Mouse (Mus musculus): ENCODE results near the gene Flii. TPM values are rescaled to one million over a fixed set of nuclear protein-coding genes. Genes with fewer than 3 reads are reported as not detected.
A peak's percentile ranks its signal among the peaks of the same experiment; 100 is the strongest.

Gene Flii
- 76.0 and 80.4 TPM in 2 replicates for polyA plus RNA-seq (2015; fragmentation: Nextera tagmentation; extraction: Ambion mirVana)

DNA sequence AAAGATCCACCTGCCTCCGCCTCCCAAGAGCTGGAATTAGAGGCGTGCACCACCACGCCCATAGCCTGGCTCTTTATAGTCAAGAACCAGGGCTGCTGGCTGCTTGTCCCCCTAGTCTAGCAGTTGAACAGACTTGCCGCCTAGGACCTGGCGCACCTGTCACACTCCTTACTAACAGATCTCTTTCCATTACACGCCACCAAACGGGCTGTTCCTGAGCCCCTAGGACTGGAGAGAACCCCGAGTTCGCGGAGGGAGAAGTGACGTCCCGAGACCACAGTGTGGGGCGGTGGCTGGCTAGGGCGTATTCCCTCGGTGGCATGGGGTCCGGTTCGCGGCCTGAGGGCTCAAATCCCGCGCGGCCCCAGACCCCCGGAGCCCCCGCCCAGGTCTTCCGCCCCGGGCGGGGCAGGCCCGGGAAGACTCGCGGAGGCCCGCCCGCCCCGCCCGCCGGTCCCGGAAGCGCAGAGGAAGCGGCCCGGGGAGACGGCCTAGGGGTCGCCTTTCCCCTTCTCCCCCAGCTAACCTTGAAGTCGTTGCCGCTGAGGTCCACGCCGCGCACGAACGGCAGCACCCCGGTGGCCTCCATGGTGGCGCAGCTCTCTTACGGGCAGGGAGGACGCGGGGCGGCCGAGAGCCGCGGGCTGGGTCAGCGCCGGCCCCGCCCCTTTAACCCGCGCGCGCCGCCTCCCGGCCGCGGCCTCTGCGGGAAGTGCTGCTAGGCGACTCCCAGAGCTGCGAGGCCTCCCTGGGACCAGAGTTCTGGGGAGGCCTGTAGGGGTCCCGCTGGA, at the start of gene Flii:
Gene Flii, minus strand, starts transcription at position 663 of the 791 bp plus-strand sequence.
- H3K4me1 ChIP-seq, result peaks cover 30% of the 10 kb centered on the region
- H3K9me3 ChIP-seq (replicated peaks), result no peaks in the 10 kb centered on the region
- H3K27me3 ChIP-seq, result no peaks in the 10 kb centered on the region
- peak; percentile 75 for ATAC-seq (ENCODE audit: insufficient number of reproducible peaks, low FRiP score, low TSS enrichment, low read depth)
- peak within 1 kb of the TSS; percentile 79 for H3K9ac ChIP-seq
- under 1% methylated on average over 69 of the region's 71 CpGs for WGBS
- H3K27ac ChIP-seq (replicated peaks), result peak within 1 kb of the TSS; percentile 94
- peak within 1 kb of the TSS; percentile 77 for H3K4me2 ChIP-seq (replicated peaks)
- peak within 1 kb of the TSS; percentile 94 for H3K4me3 ChIP-seq (replicated peaks)
- peaks cover 48% of the 10 kb centered on the region for H3K36me3 ChIP-seq

- no peak for ATAC-seq (ENCODE audit: insufficient number of reproducible peaks, low FRiP score, low TSS enrichment, low read depth)
- Histone ChIP-seq H3K4me1 (peaks cover 53% of the 10 kb centered on the region), H3K9me3 (replicated peaks) (no peaks in the 10 kb centered on the region), H3K27me3 (no peaks in the 10 kb centered on the region), H3K36me3 (peaks cover 15% of the 10 kb centered on the region; the same call in 1 of the 2 replicates), H3K27ac (replicated peaks) (peak overlapping the region; percentile 91), H3K4me2 (replicated peaks) (peak overlapping the region; percentile 82), H3K9ac (peak overlapping the region; percentile 60), H3K4me3 (replicated peaks) (peak overlapping the region; percentile 75)
- 3% methylated on average over 17 of the region's 17 CpGs for WGBS
These were observed 49.2 kb upstream of the Flii start for GRCm38 (mm10) chr11:60776107-60776828.

DNA sequence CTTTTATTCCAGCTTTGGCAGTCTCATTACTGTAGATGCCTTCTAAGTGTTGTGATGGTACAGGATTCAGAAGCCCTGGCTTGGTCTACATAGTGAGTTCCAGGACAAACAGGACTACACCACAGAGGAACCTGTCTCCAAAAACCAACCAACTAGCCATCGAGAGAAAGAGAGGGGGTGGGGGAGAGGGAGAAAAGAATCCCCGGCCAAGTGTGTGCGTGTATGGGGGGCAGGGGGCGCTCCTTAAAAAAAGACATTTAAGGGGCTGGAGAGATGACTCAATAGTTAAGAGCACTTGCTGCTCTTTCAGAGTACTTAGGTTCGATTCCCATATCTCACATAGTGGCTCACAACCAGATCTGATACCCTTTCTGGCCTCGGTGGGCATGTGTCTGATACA, 48.5 kb upstream of the Flii start:
- no peak for ATAC-seq (ENCODE audit: insufficient number of reproducible peaks, low FRiP score, low TSS enrichment, low read depth)
- H3K27me3 ChIP-seq, result no peaks in the 10 kb centered on the region
- H3K27ac ChIP-seq (replicated peaks), result no peak overlapping the region
- no peaks in the 10 kb centered on the region for H3K9me3 ChIP-seq (replicated peaks)
- H3K4me3 ChIP-seq (replicated peaks), result peak overlapping the region; percentile 75
- H3K9ac ChIP-seq, result no peak overlapping the region
- WGBS, result 43% methylated on average over 6 of the region's 6 CpGs
- H3K4me1 ChIP-seq, result peaks cover 46% of the 10 kb centered on the region
- H3K4me2 ChIP-seq (replicated peaks), result peak overlapping the region; percentile 82
- peaks cover 15% of the 10 kb centered on the region; the same call in 1 of the 2 replicates for H3K36me3 ChIP-seq

DNA sequence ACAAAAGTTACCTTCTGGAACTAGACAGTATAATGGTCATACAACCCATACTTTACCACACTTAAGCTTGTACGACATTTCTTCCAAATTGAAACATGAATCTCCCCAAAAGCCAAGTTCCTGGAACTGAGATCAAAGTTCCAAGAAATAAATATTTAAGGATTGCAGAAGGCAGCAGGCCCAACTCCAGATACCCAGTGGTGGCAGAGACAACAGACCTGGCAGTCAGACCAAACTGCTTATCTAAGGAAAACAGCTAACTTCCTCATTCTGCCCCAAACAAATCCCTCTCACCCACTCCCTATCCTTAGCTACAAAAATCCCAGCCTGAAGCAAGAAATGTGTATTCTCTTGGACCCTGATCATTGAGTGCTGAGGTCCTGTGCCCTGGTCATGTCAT, 47.8 kb upstream of the Flii start:
- no peaks in the 10 kb centered on the region for H3K9me3 ChIP-seq (replicated peaks)
- peaks cover 9% of the 10 kb centered on the region; the same call in 1 of the 2 replicates for H3K36me3 ChIP-seq
- H3K27me3 ChIP-seq, result no peaks in the 10 kb centered on the region
- no peak overlapping the region for H3K27ac ChIP-seq (replicated peaks)
- 68% methylated on average over 1 of the region's 1 CpGs for WGBS
- H3K4me1 ChIP-seq, result peaks cover 39% of the 10 kb centered on the region
- no peak for ATAC-seq (ENCODE audit: insufficient number of reproducible peaks, low FRiP score, low TSS enrichment, low read depth)
- peak overlapping the region; percentile 82; the same call in 1 of the 2 replicates for H3K4me2 ChIP-seq (replicated peaks)
- H3K9ac ChIP-seq, result no peak overlapping the region
- H3K4me3 ChIP-seq (replicated peaks), result 0 out of 2 replicates have a peak overlapping the region, but pooled peaks have one; percentile 75

- H3K4me1 ChIP-seq, result peaks cover 35% of the 10 kb centered on the region
- no peak overlapping the region for H3K27ac ChIP-seq (replicated peaks)
- ATAC-seq (ENCODE audit: insufficient number of reproducible peaks, low FRiP score, low TSS enrichment, low read depth), result no peak
- no peak overlapping the region for H3K4me2 ChIP-seq (replicated peaks)
- 89% methylated on average over 3 of the region's 3 CpGs for WGBS
- H3K9me3 ChIP-seq (replicated peaks), result no peaks in the 10 kb centered on the region
- H3K36me3 ChIP-seq, result 0 out of 2 replicates have a peak, but pooled peaks cover 4% of the 10 kb centered on the region
- H3K4me3 ChIP-seq (replicated peaks), result no peak overlapping the region
- no peak overlapping the region for H3K9ac ChIP-seq
- no peaks in the 10 kb centered on the region for H3K27me3 ChIP-seq
These were observed 47.2 kb upstream of the Flii start for GRCm38 (mm10) chr11:60774158-60774689.

DNA sequence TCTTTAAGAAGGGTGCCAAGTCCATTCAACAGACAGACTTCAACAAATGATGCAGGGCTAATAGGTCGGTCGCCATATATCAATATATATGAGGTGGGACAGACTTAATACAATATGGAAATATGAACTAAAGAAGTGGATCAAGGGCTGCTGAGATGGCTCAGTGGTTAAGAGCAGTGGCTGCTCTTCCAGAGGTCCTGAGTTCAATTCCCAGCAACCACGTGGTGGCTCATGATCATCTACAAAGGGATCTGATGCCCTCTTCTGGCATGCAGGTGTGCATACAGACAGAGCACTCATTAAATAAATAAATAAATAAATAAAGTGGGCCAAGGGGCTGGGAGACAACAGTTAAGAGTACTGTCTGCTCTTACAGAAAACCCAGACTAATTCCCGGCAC, 45.1 kb upstream of the Flii start:
- no peaks in the 10 kb centered on the region for H3K9me3 ChIP-seq (replicated peaks)
- no peak overlapping the region for H3K4me2 ChIP-seq (replicated peaks)
- no peaks in the 10 kb centered on the region for H3K27me3 ChIP-seq
- no peak overlapping the region for H3K27ac ChIP-seq (replicated peaks)
- no peak overlapping the region for H3K9ac ChIP-seq
- no peak overlapping the region for H3K4me3 ChIP-seq (replicated peaks)
- WGBS, result 81% methylated on average over 4 of the region's 4 CpGs
- H3K36me3 ChIP-seq, result no peaks in the 10 kb centered on the region
- ATAC-seq (ENCODE audit: insufficient number of reproducible peaks, low FRiP score, low TSS enrichment, low read depth), result no peak
- peaks cover 20% of the 10 kb centered on the region for H3K4me1 ChIP-seq

GRCm38 (mm10) chr11:60770776-60771175, 43.7 kb upstream of the Flii start:
- peaks cover 13% of the 10 kb centered on the region for H3K4me1 ChIP-seq
- no peaks in the 10 kb centered on the region for H3K36me3 ChIP-seq
- H3K27me3 ChIP-seq, result no peaks in the 10 kb centered on the region
- no peak overlapping the region for H3K4me3 ChIP-seq (replicated peaks)
- WGBS, result 81% methylated on average over 3 of the region's 3 CpGs
- no peak overlapping the region for H3K27ac ChIP-seq (replicated peaks)
- H3K4me2 ChIP-seq (replicated peaks), result no peak overlapping the region
- H3K9ac ChIP-seq, result no peak overlapping the region
- H3K9me3 ChIP-seq (replicated peaks), result no peaks in the 10 kb centered on the region
- no peak for ATAC-seq (ENCODE audit: insufficient number of reproducible peaks, low FRiP score, low TSS enrichment, low read depth)

- Histone ChIP-seq H3K27ac (replicated peaks) (no peak overlapping the region), H3K27me3 (no peaks in the 10 kb centered on the region), H3K9me3 (replicated peaks) (no peaks in the 10 kb centered on the region), H3K36me3 (no peaks in the 10 kb centered on the region), H3K9ac (no peak overlapping the region), H3K4me3 (replicated peaks) (no peak overlapping the region), H3K4me2 (replicated peaks) (no peak overlapping the region), H3K4me1 (0 out of 2 replicates have a peak, but pooled peaks cover 2% of the 10 kb centered on the region)
- 74% methylated on average over 2 of the region's 2 CpGs for WGBS
- no peak for ATAC-seq (ENCODE audit: insufficient number of reproducible peaks, low FRiP score, low TSS enrichment, low read depth)
These were observed 42.3 kb upstream of the Flii start for GRCm38 (mm10) chr11:60769322-60769721.

GRCm38 (mm10) chr11:60766969-60767368, 39.9 kb upstream of the Flii start:
- Histone ChIP-seq H3K36me3 (peaks cover 8% of the 10 kb centered on the region; the same call in 1 of the 2 replicates), H3K9me3 (replicated peaks) (no peaks in the 10 kb centered on the region), H3K4me3 (replicated peaks) (no peak overlapping the region), H3K4me2 (replicated peaks) (no peak overlapping the region), H3K27me3 (no peaks in the 10 kb centered on the region), H3K9ac (no peak overlapping the region), H3K4me1 (0 out of 2 replicates have a peak, but pooled peaks cover 2% of the 10 kb centered on the region), H3K27ac (replicated peaks) (no peak overlapping the region)
- ATAC-seq (ENCODE audit: insufficient number of reproducible peaks, low FRiP score, low TSS enrichment, low read depth), result no peak
- 86% methylated on average over 4 of the region's 4 CpGs for WGBS

- Histone ChIP-seq H3K4me2 (replicated peaks) (no peak overlapping the region), H3K27ac (replicated peaks) (no peak overlapping the region), H3K27me3 (no peaks in the 10 kb centered on the region), H3K9me3 (replicated peaks) (no peaks in the 10 kb centered on the region), H3K36me3 (peaks cover 46% of the 10 kb centered on the region), H3K4me3 (replicated peaks) (no peak overlapping the region), H3K9ac (no peak overlapping the region), H3K4me1 (no peaks in the 10 kb centered on the region)
- 84% methylated on average over 3 of the region's 3 CpGs for WGBS
- no peak for ATAC-seq (ENCODE audit: insufficient number of reproducible peaks, low FRiP score, low TSS enrichment, low read depth)
These were observed 34.6 kb upstream of the Flii start for GRCm38 (mm10) chr11:60761681-60762080.

GRCm38 (mm10) chr11:60755570-60755969, 28.5 kb upstream of the Flii start:
- no peak overlapping the region for H3K9ac ChIP-seq
- no peaks in the 10 kb centered on the region for H3K9me3 ChIP-seq (replicated peaks)
- peaks cover 78% of the 10 kb centered on the region for H3K36me3 ChIP-seq
- no peak for ATAC-seq (ENCODE audit: insufficient number of reproducible peaks, low FRiP score, low TSS enrichment, low read depth)
- no peak overlapping the region for H3K27ac ChIP-seq (replicated peaks)
- no peaks in the 10 kb centered on the region for H3K27me3 ChIP-seq
- no peak overlapping the region for H3K4me2 ChIP-seq (replicated peaks)
- 94% methylated on average over 7 of the region's 7 CpGs for WGBS
- no peaks in the 10 kb centered on the region for H3K4me1 ChIP-seq
- H3K4me3 ChIP-seq (replicated peaks), result no peak overlapping the region
